22 mouse cellular contexts compared by ENCODE assay signal in the genomic region with DNA sequence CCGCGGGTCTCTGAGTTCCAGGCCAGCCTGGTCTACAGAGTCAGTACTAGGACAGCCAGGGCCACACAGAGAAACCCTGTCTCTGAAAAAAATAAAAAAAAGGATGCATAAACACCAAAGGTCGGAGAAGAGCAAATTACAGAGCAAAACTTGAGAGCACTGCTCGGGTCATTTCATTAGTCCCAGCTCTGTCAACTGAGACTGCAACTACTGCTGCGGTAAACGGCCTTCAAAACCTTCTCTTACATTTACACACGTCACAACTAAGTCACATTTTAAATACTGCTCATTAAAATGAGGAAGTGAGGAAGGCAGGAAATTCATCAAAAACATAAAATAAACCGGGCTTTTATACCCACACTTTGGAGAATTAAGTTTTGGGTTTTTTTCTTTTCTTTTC. TPM values are rescaled to one million over a fixed set of nuclear protein-coding genes. Genes with fewer than 3 reads are reported as not detected.
DNase-seq lines count a peak whose midpoint lies in the region; ATAC-seq and TF ChIP-seq lines count a peak whose summit lies in the region.
"Had no signal": no experiment of that assay in that cellular context is flagged by ENCODE, and none has a peak within 500 bp of the region (broad histone marks: within the 10 kb centered on the region; RNA-seq: fewer than 3 reads in every experiment).

No protein-coding gene starts in this region.

- H3K4me1 ChIP-seq in bone marrow macrophage, adult 2 months (ENCODE audit: control insufficient read depth, insufficient read depth, low read length), result peaks cover 38% of the 10 kb centered on the region
- H3K4me1 ChIP-seq in liver, embryonic 15.5 days (replicated peaks), result peaks cover 75% of the 10 kb centered on the region
- peaks cover 15% of the 10 kb centered on the region for H3K4me1 ChIP-seq in hindbrain, embryonic 12.5 days
- H3K4me1 ChIP-seq: neural tube, embryonic 12.5 days; stomach, embryonic 15.5 days had no signal

- 60% methylated on average over 8 of the region's 8 CpGs for WGBS in liver, embryonic 15.5 days (ENCODE audit: insufficient replicate concordance)
- WGBS in hindbrain, embryonic 12.5 days, result 77% methylated on average over 8 of the region's 8 CpGs

- H3K4me3 ChIP-seq in gastrocnemius, adult 2 months, result no peak overlapping the region
- no peak overlapping the region for H3K4me3 ChIP-seq in bone marrow macrophage, adult 2 months (ENCODE audit: insufficient read depth, low read length)
- no peak overlapping the region for H3K4me3 ChIP-seq in liver, embryonic 15.5 days (replicated peaks)
- no peak overlapping the region for H3K4me3 ChIP-seq in hindbrain, embryonic 12.5 days
- H3K4me3 ChIP-seq: forebrain, embryonic 10.5 days; heart, embryonic 10.5 days; left cerebral cortex, adult 2 months; neural tube, embryonic 12.5 days; stomach, embryonic 15.5 days had no signal

- no peak for TF ChIP-seq POLR2A in bone marrow macrophage, adult 2 months (IDR thresholded peaks at IDR 0.05; ENCODE audit: borderline replicate concordance, low read depth, low read length)

- H3K27ac ChIP-seq in gastrocnemius, adult 2 months, result peak overlapping the region; percentile 80
- peak overlapping the region; percentile 47 for H3K27ac ChIP-seq in bone marrow macrophage, adult 2 months (ENCODE audit: insufficient read depth, low read depth, low read length)
- H3K27ac ChIP-seq in liver, embryonic 15.5 days (replicated peaks), result peak overlapping the region; percentile 71
- H3K27ac ChIP-seq in hindbrain, embryonic 12.5 days, result no peak overlapping the region
- H3K27ac ChIP-seq: forebrain, embryonic 10.5 days; left cerebral cortex, adult 2 months; neural tube, embryonic 12.5 days; stomach, embryonic 15.5 days had no signal

- TF ChIP-seq CTCF in gastrocnemius, adult 2 months (IDR thresholded peaks at IDR 0.05), result no peak
- no peak for TF ChIP-seq CTCF in bone marrow macrophage, adult 2 months (IDR thresholded peaks at IDR 0.05; ENCODE audit: low read depth, low read length)

- ATAC-seq in liver, embryonic 15.5 days (ENCODE audit: insufficient read depth), result no peak
- peak; percentile 48; the same call in 1 of the 2 replicates for ATAC-seq in neutrophil, adult 5-6 weeks (ENCODE audit: extremely low read depth, insufficient number of reproducible peaks, low FRiP score, poor library complexity, severe bottlenecking)
- ATAC-seq in monocyte, adult 5-6 weeks (replicated peaks; ENCODE audit: insufficient number of reproducible peaks, low FRiP score, low TSS enrichment, poor library complexity, severe bottlenecking), result no peak
- ATAC-seq in hindbrain, embryonic 12.5 days (ENCODE audit: low FRiP score), result no peak

- H3K9me3 ChIP-seq in liver, embryonic 15.5 days (replicated peaks), result no peaks in the 10 kb centered on the region
- no peaks in the 10 kb centered on the region for H3K9me3 ChIP-seq in hindbrain, embryonic 12.5 days (replicated peaks)
- H3K9me3 ChIP-seq: forebrain, embryonic 10.5 days; heart, embryonic 10.5 days; neural tube, embryonic 12.5 days; stomach, embryonic 15.5 days had no signal

- intact Hi-C loops in gastrocnemius, adult 2 months (cut with DNase I), result no loop called here

- peaks cover 37% of the 10 kb centered on the region for H3K36me3 ChIP-seq in liver, embryonic 15.5 days (replicated peaks)
- H3K36me3 ChIP-seq in hindbrain, embryonic 12.5 days, result 0 out of 2 replicates have a peak, but pooled peaks cover 4% of the 10 kb centered on the region
- H3K36me3 ChIP-seq: stomach, embryonic 15.5 days had no signal

- no peak overlapping the region for H3K9ac ChIP-seq in liver, embryonic 15.5 days
- no peak overlapping the region for H3K9ac ChIP-seq in hindbrain, embryonic 12.5 days
- H3K9ac ChIP-seq: neural tube, embryonic 12.5 days; stomach, embryonic 15.5 days had no signal

- no peak overlapping the region for H3K4me2 ChIP-seq in liver, embryonic 15.5 days
- no peak overlapping the region for H3K4me2 ChIP-seq in hindbrain, embryonic 12.5 days (replicated peaks)
- H3K4me2 ChIP-seq: neural tube, embryonic 12.5 days; stomach, embryonic 15.5 days had no signal

- no peak for DNase-seq in gastrocnemius, adult 2 months
- DNase-seq in gastrocnemius, adult 8-10 months (ENCODE audit: low spot score in 2 of 2), result no peak
- DNase-seq: adrenal gland, postnatal 14 days; cerebellum, adult 9-11 months; kidney, adult 18-20 months; kidney, postnatal 4 days; lung, adult 2 months; lung, postnatal 14 days; midbrain, embryonic 14.5 days; right cerebral cortex, postnatal 4 days; thymus, adult 18-20 months; thymus, postnatal 36 days had no signal

- no peaks in the 10 kb centered on the region for H3K27me3 ChIP-seq in liver, embryonic 15.5 days
- H3K27me3 ChIP-seq in hindbrain, embryonic 12.5 days, result no peaks in the 10 kb centered on the region
- H3K27me3 ChIP-seq: neural tube, embryonic 12.5 days; stomach, embryonic 15.5 days had no signal

RNA-seq across cellular contexts. Expression of a gene that starts 12.5 kb away (rescaled TPM):
- total RNA-seq in gastrocnemius, adult 2 months (2021), result 1 to 10 TPM; 4.0 to 7.1 TPM
- 1 to 10 TPM; 4.8 to 7.0 (median 5.8) TPM for total RNA-seq in gastrocnemius, adult 8-10 months (2022)
- polyA plus RNA-seq in bone marrow macrophage, adult 2 months (2012; ENCODE audit: insufficient read depth, insufficient read length, missing spikeins), result 23.0 and 24.0 TPM in 2 replicates
- 6.6 and 7.9 TPM in 2 replicates for polyA plus RNA-seq in liver, embryonic 15.5 days (2015; fragmentation: Nextera tagmentation; extraction: Ambion mirVana)
- total RNA-seq in neutrophil, adult 5-6 weeks (2017), result 0.35 and 0.37 TPM in 2 replicates
- 0.68 to 1.0 TPM (median 0.96 TPM) in 3 replicates for total RNA-seq in monocyte, adult 5-6 weeks (2017)
- polyA plus RNA-seq in hindbrain, embryonic 12.5 days (2016; fragmentation: Nextera tagmentation; extraction: Ambion mirVana), result 13.5 and 17.0 TPM in 2 replicates

RNA-seq across cellular contexts. Expression of a gene that starts 16.5 kb away (rescaled TPM):
- total RNA-seq in gastrocnemius, adult 2 months (2021), result under 1 TPM; 0.31 to 0.39 TPM
- under 1 TPM; 0.19 to 0.53 (median 0.42) TPM for total RNA-seq in gastrocnemius, adult 8-10 months (2022)
- 0.47 TPM in 1 of 2 replicates, not detected in the other for polyA plus RNA-seq in bone marrow macrophage, adult 2 months (2012; ENCODE audit: insufficient read depth, insufficient read length, missing spikeins)
- polyA plus RNA-seq in liver, embryonic 15.5 days (2015; fragmentation: Nextera tagmentation; extraction: Ambion mirVana), result 1.1 and 1.2 TPM in 2 replicates
- total RNA-seq in neutrophil, adult 5-6 weeks (2017), result not detected in 2 replicates
- total RNA-seq in monocyte, adult 5-6 weeks (2017), result not detected in 3 replicates
- polyA plus RNA-seq in hindbrain, embryonic 12.5 days (2016; fragmentation: Nextera tagmentation; extraction: Ambion mirVana), result 10.9 and 12.1 TPM in 2 replicates

RNA-seq across cellular contexts. Expression of a gene that starts 23.3 kb away (rescaled TPM):
- total RNA-seq in gastrocnemius, adult 2 months (2021), result 100 to 1,000 TPM; 147 to 152 TPM
- total RNA-seq in gastrocnemius, adult 8-10 months (2022), result 100 to 1,000 TPM; 152 to 173 (median 158) TPM
- 1,159 and 1,346 TPM in 2 replicates for polyA plus RNA-seq in bone marrow macrophage, adult 2 months (2012; ENCODE audit: insufficient read depth, insufficient read length, missing spikeins)
- 362 and 405 TPM in 2 replicates for polyA plus RNA-seq in liver, embryonic 15.5 days (2015; fragmentation: Nextera tagmentation; extraction: Ambion mirVana)
- 98.2 and 104 TPM in 2 replicates for total RNA-seq in neutrophil, adult 5-6 weeks (2017)
- 55.6 to 90.6 TPM (median 83.3 TPM) in 3 replicates for total RNA-seq in monocyte, adult 5-6 weeks (2017)
- 558 and 595 TPM in 2 replicates for polyA plus RNA-seq in hindbrain, embryonic 12.5 days (2016; fragmentation: Nextera tagmentation; extraction: Ambion mirVana)

RNA-seq across cellular contexts. Expression of a gene that starts 27.8 kb away (rescaled TPM):
- 1 to 10 TPM; 1.4 to 2.5 TPM for total RNA-seq in gastrocnemius, adult 2 months (2021)
- 1 to 10 TPM; 1.1 to 1.5 (median 1.3) TPM for total RNA-seq in gastrocnemius, adult 8-10 months (2022)
- polyA plus RNA-seq in bone marrow macrophage, adult 2 months (2012; ENCODE audit: insufficient read depth, insufficient read length, missing spikeins), result 7.7 and 8.5 TPM in 2 replicates
- 8.2 and 9.6 TPM in 2 replicates for polyA plus RNA-seq in liver, embryonic 15.5 days (2015; fragmentation: Nextera tagmentation; extraction: Ambion mirVana)
- total RNA-seq in neutrophil, adult 5-6 weeks (2017), result 5.6 and 8.8 TPM in 2 replicates
- total RNA-seq in monocyte, adult 5-6 weeks (2017), result 2.9 to 6.6 TPM (median 3.1 TPM) in 3 replicates
- polyA plus RNA-seq in hindbrain, embryonic 12.5 days (2016; fragmentation: Nextera tagmentation; extraction: Ambion mirVana), result 14.8 and 15.6 TPM in 2 replicates

RNA-seq across cellular contexts. Expression of a gene that starts 29.3 kb away (rescaled TPM):
- total RNA-seq in gastrocnemius, adult 2 months (2021), result 1 to 10 TPM; 8.4 to 8.8 TPM
- total RNA-seq in gastrocnemius, adult 8-10 months (2022), result 10 to 100 TPM in 2 of 4 experiments, 1 to 10 TPM in 2; 9.4 to 12.8 (median 10.3) TPM
- polyA plus RNA-seq in bone marrow macrophage, adult 2 months (2012; ENCODE audit: insufficient read depth, insufficient read length, missing spikeins), result 89.6 and 118 TPM in 2 replicates
- 21.4 and 23.6 TPM in 2 replicates for polyA plus RNA-seq in liver, embryonic 15.5 days (2015; fragmentation: Nextera tagmentation; extraction: Ambion mirVana)
- 45.5 and 49.4 TPM in 2 replicates for total RNA-seq in neutrophil, adult 5-6 weeks (2017)
- 6.5 to 24.6 TPM (median 24.4 TPM) in 3 replicates for total RNA-seq in monocyte, adult 5-6 weeks (2017)
- 35.6 and 41.2 TPM in 2 replicates for polyA plus RNA-seq in hindbrain, embryonic 12.5 days (2016; fragmentation: Nextera tagmentation; extraction: Ambion mirVana)
